Mouse (Mus musculus) E14TG2a.4 (cell line): Measurements from ENCODE around the gene Notch2.

Experiments used
- CTCF ChIP-seq: conservative IDR thresholded peaks from 2 replicates; pipeline ENCODE4 v1.5.1; 2014; ENCODE audit warnings: low read length
- NANOG ChIP-seq: IDR thresholded peaks from 2 replicates; pipeline ENCODE4 v1.6.1; 2014; ENCODE audit warnings: borderline replicate concordance, low read length, mixed read lengths
- POU5F1 ChIP-seq: IDR thresholded peaks from 2 replicates; pipeline ENCODE4 v1.6.1; 2014; ENCODE audit warnings: low read length, borderline replicate concordance

GRCm38 (mm10) chr3:98059076-98059475 lies 45.7 kb downstream of the Notch2 start:
- TF ChIP-seq CTCF (no peak), NANOG (no peak), POU5F1 (no peak)
